Mouse (Mus musculus): ENCODE measurements around the gene Cdc42ep2. TPM values are rescaled to one million over a fixed set of nuclear protein-coding genes. Genes with fewer than 3 reads are reported as not detected.

Cdc42ep2 gene
- total and polyA plus RNA-seq, 3 experiments: 1.1 to 1.7 TPM; not detected in 1

DNA sequence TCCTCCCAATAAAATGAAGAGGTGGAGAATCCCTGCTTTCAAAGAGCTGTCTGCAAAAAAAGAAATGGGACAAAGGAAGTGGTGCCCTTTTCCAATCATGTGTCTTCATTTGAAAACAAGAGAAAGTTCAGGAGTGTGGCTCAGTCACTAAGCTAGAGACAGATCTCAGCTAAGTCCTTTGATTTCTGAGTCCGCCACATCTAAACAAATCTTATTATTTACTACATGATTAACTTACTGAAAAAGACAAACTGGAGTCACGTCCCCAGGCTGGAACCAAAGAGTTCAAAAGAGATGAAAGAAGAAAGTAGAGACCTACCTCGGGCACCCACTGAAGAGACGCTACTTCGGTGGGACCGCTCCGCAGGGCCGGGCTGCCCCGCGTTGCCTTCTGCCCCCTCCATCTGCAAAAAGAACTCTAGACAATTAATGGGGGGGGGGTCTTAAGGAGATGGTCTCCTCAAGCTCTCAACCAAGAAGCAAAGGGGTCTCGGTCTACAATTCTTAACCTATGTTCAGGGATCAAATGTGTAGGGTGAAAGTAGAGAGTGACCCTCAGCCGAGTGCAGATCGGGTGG is 50.1 kb downstream of the Cdc42ep2 start:
- Histone ChIP-seq H3K9me3 (replicated peaks; ENCODE audit: insufficient read depth, low read length) (no peaks in the 10 kb centered on the region), H3K36me3 (ENCODE audit: control insufficient read depth in 1 of 2, insufficient read depth in 2 of 2, low read length in 2 of 2) (peaks cover 0 to 14% of the 10 kb centered on the region in 2 experiments; a peak in 2 of 4 replicates), H3K4me1 (ENCODE audit: control insufficient read depth in 1 of 2, insufficient read depth in 2 of 2, low read length in 2 of 2) (peaks cover 4 to 23% of the 10 kb centered on the region in 2 experiments), H3K27me3 (ENCODE audit: control insufficient read depth in 1 of 2, insufficient read depth in 2 of 2, low read length in 2 of 2) (no peaks in the 10 kb centered on the region), H3K27ac (ENCODE audit: control insufficient read depth, low read depth, low read length) (no peak overlapping the region; the same call in 1 of the 2 replicates), H3K4me3 (ENCODE audit: control insufficient read depth in 1 of 2, insufficient read depth in 1 of 2, low read depth in 2 of 2, low read length in 2 of 2) (peak overlapping the region; percentile 87 to 91), H3K79me2 (ENCODE audit: control insufficient read depth, insufficient read depth, low read length, poor library complexity) (peaks cover 18% of the 10 kb centered on the region), H3K9ac (ENCODE audit: control insufficient read depth, low read depth, low read length, poor library complexity, severe bottlenecking) (peak overlapping the region; percentile 90)
- DNase-seq (ENCODE audit: low read depth, low spot score): peak; percentile 26
- TF ChIP-seq USF1 (IDR thresholded peaks at IDR 0.05; ENCODE audit: low read depth, low read length) (no peak), ZC3H11A (IDR thresholded peaks at IDR 0.05; ENCODE audit: low read depth, low read length) (no peak), MYC (IDR thresholded peaks at IDR 0.05; ENCODE audit: low read depth, low read length) (no peak), MEF2A (IDR thresholded peaks at IDR 0.05; ENCODE audit: extremely low read depth, insufficient replicate concordance, low read depth, low read length, poor library complexity, severe bottlenecking) (no peak), NELFE (IDR thresholded peaks at IDR 0.05; ENCODE audit: low read depth, low read length) (no peak), ELF1 (IDR thresholded peaks at IDR 0.05; ENCODE audit: low read depth, low read length) (no peak), TCF12 (IDR thresholded peaks at IDR 0.05; ENCODE audit: low read depth, low read length) (no peak)

DNA sequence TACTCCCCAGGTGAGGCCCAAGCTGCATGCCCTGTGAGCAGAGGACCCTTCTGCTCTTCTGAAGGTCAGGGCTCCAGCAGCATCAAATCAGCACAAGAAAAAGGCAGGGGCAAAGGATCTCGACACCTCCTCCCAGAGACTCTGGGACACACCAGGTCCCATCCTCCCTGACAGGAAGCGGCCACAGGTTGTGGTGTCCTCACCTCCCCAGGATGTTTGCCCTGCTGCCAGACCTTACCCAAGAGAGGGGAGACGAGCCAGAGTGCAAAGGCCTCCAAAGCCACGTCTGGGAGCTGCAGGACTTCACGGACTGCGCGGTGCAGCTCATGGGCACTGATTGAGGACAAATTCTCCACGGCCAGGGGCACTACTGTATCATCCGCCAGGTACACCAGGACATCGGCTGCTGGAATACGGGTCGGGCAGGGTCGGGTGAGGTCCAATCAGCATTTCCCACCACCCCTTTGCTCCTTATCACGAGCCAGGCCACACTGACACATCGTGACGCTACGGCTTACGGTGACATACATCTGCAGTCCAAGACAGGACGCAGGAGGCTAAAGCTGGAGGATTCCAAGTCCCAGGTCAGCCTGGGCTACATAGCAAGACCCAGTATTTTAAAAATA is 51.6 kb downstream of the Cdc42ep2 start:
- H3K79me2 ChIP-seq (ENCODE audit: control insufficient read depth, insufficient read depth, low read length, poor library complexity): peaks cover 6% of the 10 kb centered on the region; the same call in 1 of the 2 replicates
- H3K4me3 ChIP-seq (ENCODE audit: control insufficient read depth in 1 of 2, insufficient read depth in 1 of 2, low read depth in 2 of 2, low read length in 2 of 2): no peak overlapping the region
- no peak overlapping the region for H3K27ac ChIP-seq (ENCODE audit: control insufficient read depth, low read depth, low read length)
- peaks cover 2 to 16% of the 10 kb centered on the region in 2 experiments for H3K4me1 ChIP-seq (ENCODE audit: control insufficient read depth in 1 of 2, insufficient read depth in 2 of 2, low read length in 2 of 2)
- H3K36me3 ChIP-seq (ENCODE audit: control insufficient read depth in 1 of 2, insufficient read depth in 2 of 2, low read length in 2 of 2): peaks cover 0 to 11% of the 10 kb centered on the region in 2 experiments; a peak in 2 of 4 replicates
- H3K27me3 ChIP-seq (ENCODE audit: control insufficient read depth in 1 of 2, insufficient read depth in 2 of 2, low read length in 2 of 2): no peaks in the 10 kb centered on the region
- TF ChIP-seq MYC (IDR thresholded peaks at IDR 0.05; ENCODE audit: low read depth, low read length) (no peak), SIN3A (IDR thresholded peaks at IDR 0.05; ENCODE audit: low read length) (no peak), HCFC1 (IDR thresholded peaks at IDR 0.05; ENCODE audit: low read depth, low read length) (no peak)
- DNase-seq (ENCODE audit: low read depth, low spot score): no peak
- H3K9ac ChIP-seq (ENCODE audit: control insufficient read depth, low read depth, low read length, poor library complexity, severe bottlenecking): no peak overlapping the region
- H3K9me3 ChIP-seq (replicated peaks; ENCODE audit: insufficient read depth, low read length): no peaks in the 10 kb centered on the region

DNA sequence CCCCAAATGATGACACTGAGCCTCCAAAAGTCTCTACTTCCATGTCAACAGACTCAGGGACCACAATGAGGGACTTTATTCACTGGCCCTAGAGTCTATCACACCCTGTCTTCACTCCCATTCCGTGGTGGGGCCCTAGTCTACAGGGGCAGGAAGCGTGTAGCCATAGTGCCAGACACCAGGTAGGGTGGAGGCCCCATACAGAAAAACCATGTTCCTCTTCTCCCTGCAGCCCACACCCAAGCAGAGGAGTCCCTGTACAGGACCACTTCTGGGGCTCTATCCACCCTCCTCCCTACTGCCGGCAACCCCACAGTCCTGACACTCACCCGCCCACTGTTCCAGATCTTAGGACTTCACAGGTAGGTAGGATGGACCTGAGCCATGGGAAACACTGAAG is 52.1 kb downstream of the Cdc42ep2 start:
- Histone ChIP-seq H3K4me3 (ENCODE audit: control insufficient read depth in 1 of 2, insufficient read depth in 1 of 2, low read depth in 2 of 2, low read length in 2 of 2) (no peak overlapping the region), H3K36me3 (ENCODE audit: control insufficient read depth in 1 of 2, insufficient read depth in 2 of 2, low read length in 2 of 2) (peaks cover 0 to 11% of the 10 kb centered on the region in 2 experiments; a peak in 2 of 4 replicates), H3K27ac (ENCODE audit: control insufficient read depth, low read depth, low read length) (no peak overlapping the region), H3K4me1 (ENCODE audit: control insufficient read depth in 1 of 2, insufficient read depth in 2 of 2, low read length in 2 of 2) (peaks cover 2 to 16% of the 10 kb centered on the region in 2 experiments; a peak in 3 of 4 replicates), H3K9me3 (replicated peaks; ENCODE audit: insufficient read depth, low read length) (no peaks in the 10 kb centered on the region), H3K27me3 (ENCODE audit: control insufficient read depth in 1 of 2, insufficient read depth in 2 of 2, low read length in 2 of 2) (no peaks in the 10 kb centered on the region), H3K9ac (ENCODE audit: control insufficient read depth, low read depth, low read length, poor library complexity, severe bottlenecking) (no peak overlapping the region), H3K79me2 (ENCODE audit: control insufficient read depth, insufficient read depth, low read length, poor library complexity) (peaks cover 6% of the 10 kb centered on the region; the same call in 1 of the 2 replicates)
- TF ChIP-seq POLR2AphosphoS2 (IDR thresholded peaks at IDR 0.05; ENCODE audit: low read length): no peak
- TF ChIP-seq MYB (IDR thresholded peaks at IDR 0.05; ENCODE audit: low read depth, low read length): no peak
- TF ChIP-seq MAFK (IDR thresholded peaks at IDR 0.05; ENCODE audit: borderline replicate concordance, low read depth, low read length): no peak
- no peak for TF ChIP-seq GATA1 (IDR thresholded peaks at IDR 0.05; ENCODE audit: low read depth, low read length)
- no peak for TF ChIP-seq CHD2 (IDR thresholded peaks at IDR 0.05; ENCODE audit: low read length)
- no peak for TF ChIP-seq ELF1 (IDR thresholded peaks at IDR 0.05; ENCODE audit: low read depth, low read length)
- TF ChIP-seq TAL1 (IDR thresholded peaks at IDR 0.05; ENCODE audit: low read length): no peak
- no peak for TF ChIP-seq ETS1 (IDR thresholded peaks at IDR 0.05; ENCODE audit: low read depth, low read length)
- TF ChIP-seq CTCF (IDR thresholded peaks at IDR 0.05 in 2 of 3, conservative IDR thresholded peaks at IDR 0.05 in 1 of 3; ENCODE audit: control insufficient read depth in 1 of 3, insufficient read depth in 1 of 3, low read depth in 2 of 3, low read length in 3 of 3, poor library complexity in 1 of 3, severe bottlenecking in 1 of 3): no peak
- no peak for TF ChIP-seq POLR2AphosphoS5 (IDR thresholded peaks at IDR 0.05; ENCODE audit: borderline replicate concordance, low read depth, low read length)
- no peak for TF ChIP-seq MXI1 (IDR thresholded peaks at IDR 0.05; ENCODE audit: low read depth, low read length)
- DNase-seq (ENCODE audit: low read depth, low spot score): no peak
